Mouse (Mus musculus) kidney, embryonic 14.5 days (tissue): ENCODE data around the gene Rbm38. TPM values are rescaled to one million over a fixed set of nuclear protein-coding genes. Genes with fewer than 3 reads are reported as not detected.
A peak's percentile ranks its signal among the peaks of the same experiment; 100 is the strongest.

ENCODE experiments used
- ATAC-seq: fragments of 200-750 bp; cut with Nextera tagmentation; 2 replicates; pipeline ENCODE4 v1.8.0; 2017; ENCODE audit warnings: moderate number of reproducible peaks, mild to moderate bottlenecking, moderate TSS enrichment, moderate library complexity; ENCODE audit not compliant: low FRiP score, low TSS enrichment
- H3K27ac ChIP-seq: fragments of 300-500 bp; sonication (generic); 2 replicates; pipeline ENCODE4 v1.5.1; 2014; ENCODE audit warnings: low read depth, mild to moderate bottlenecking, low read length, moderate library complexity, mixed read lengths
- H3K27me3 ChIP-seq: fragments of 300-500 bp; sonication (generic); 2 replicates; pipeline ENCODE4 v1.6.1; 2014; ENCODE audit warnings: mild to moderate bottlenecking, low read length; ENCODE audit not compliant: control insufficient read depth, insufficient read depth
- H3K36me3 ChIP-seq: fragments of 300-500 bp; sonication (generic); 2 replicates; pipeline ENCODE4 v1.6.1; 2014; ENCODE audit warnings: low read length, mixed read lengths; ENCODE audit not compliant: control insufficient read depth, insufficient read depth
- H3K4me1 ChIP-seq: fragments of 300-500 bp; sonication (generic); 2 replicates; pipeline ENCODE4 v1.6.1; 2014; ENCODE audit warnings: low read length, mixed read lengths; ENCODE audit not compliant: control insufficient read depth, insufficient read depth
- H3K4me2 ChIP-seq: fragments of 300-500 bp; sonication (generic); replicated peaks from 2 replicates; pipeline ENCODE4 v1.6.1; 2014; ENCODE audit warnings: low read depth, mild to moderate bottlenecking, low read length
- H3K4me3 ChIP-seq: fragments of 300-500 bp; sonication (generic); 2 replicates; pipeline ENCODE4 v1.5.1; 2014; ENCODE audit warnings: mild to moderate bottlenecking, low read length
- H3K9ac ChIP-seq: fragments of 300-500 bp; sonication (generic); 2 replicates; pipeline ENCODE4 v1.6.1; 2014; ENCODE audit warnings: low read depth, mild to moderate bottlenecking, low read length, moderate library complexity
- H3K9me3 ChIP-seq: fragments of 300-500 bp; sonication (generic); 2 replicates; pipeline ENCODE4 v1.6.1; 2016; ENCODE audit warnings: low read length; ENCODE audit not compliant: control insufficient read depth
- WGBS: fragments of 180-500 bp; shearing (Covaris S2); extraction: QIAGEN DNeasy Blood & Tissue Kit; methylation state at CpG from one replicate; pipeline ENCODE4 v1.1.7; 2014; 5-methylcytosine and 5-hydroxymethylcytosine counted together
- polyA plus RNA-seq: library from polyadenylated mRNA; unstranded; fragments of >200 nt; fragmentation: Nextera tagmentation; extraction: Ambion mirVana; gene quantifications from 2 replicates; pipeline ENCODE4 v1.2.1, GENCODE M21; 2014

Gene Rbm38
- polyA plus RNA-seq, 1 experiment from 2014 or later: 42.6 TPM

GRCm38 (mm10) chr2:173073666-173074065, 53.4 kb downstream of the Rbm38 start:
- H3K27ac ChIP-seq: no peak overlapping the region
- H3K4me3 ChIP-seq: no peak overlapping the region
- ATAC-seq: no peak
- H3K9me3 ChIP-seq: no peaks in the 10 kb centered on the region
- H3K4me1 ChIP-seq: no peaks in the 10 kb centered on the region
- H3K27me3 ChIP-seq: no peaks in the 10 kb centered on the region
- 59% methylated on average over 5 of the region's 5 CpGs for WGBS
- no peaks in the 10 kb centered on the region for H3K36me3 ChIP-seq
- no peak overlapping the region for H3K9ac ChIP-seq
- H3K4me2 ChIP-seq: no peak overlapping the region

GRCm38 (mm10) chr2:173076921-173077320, 56.6 kb downstream of the Rbm38 start:
- no peaks in the 10 kb centered on the region for H3K27me3 ChIP-seq
- no peaks in the 10 kb centered on the region for H3K4me1 ChIP-seq
- WGBS: 61% methylated on average over 9 of the region's 9 CpGs
- H3K9ac ChIP-seq: no peak overlapping the region
- H3K9me3 ChIP-seq: no peaks in the 10 kb centered on the region
- no peak overlapping the region for H3K4me3 ChIP-seq
- H3K4me2 ChIP-seq: no peak overlapping the region
- ATAC-seq: no peak
- no peak overlapping the region for H3K27ac ChIP-seq
- H3K36me3 ChIP-seq: no peaks in the 10 kb centered on the region

GRCm38 (mm10) chr2:173079766-173080549, 59.7 kb downstream of the Rbm38 start:
- H3K27ac ChIP-seq: no peak overlapping the region
- no peak for ATAC-seq
- 67% methylated on average over 10 of the region's 10 CpGs for WGBS

GRCm38 (mm10) chr2:173080785-173081241, 60.5 kb downstream of the Rbm38 start:
- H3K9ac ChIP-seq: no peak overlapping the region
- no peaks in the 10 kb centered on the region for H3K9me3 ChIP-seq
- no peaks in the 10 kb centered on the region for H3K4me1 ChIP-seq
- no peaks in the 10 kb centered on the region for H3K36me3 ChIP-seq
- H3K27ac ChIP-seq: no peak overlapping the region
- ATAC-seq: peak; percentile 41
- no peaks in the 10 kb centered on the region for H3K27me3 ChIP-seq
- H3K4me2 ChIP-seq: no peak overlapping the region
- H3K4me3 ChIP-seq: no peak overlapping the region
- 31% methylated on average over 10 of the region's 10 CpGs for WGBS

More at GRCm38 (mm10) chr2:173079766-173080549, 59.7 kb downstream of the Rbm38 start:
- Histone ChIP-seq H3K4me1 (no peaks in the 10 kb centered on the region), H3K27me3 (no peaks in the 10 kb centered on the region), H3K36me3 (no peaks in the 10 kb centered on the region), H3K9me3 (no peaks in the 10 kb centered on the region), H3K4me3 (no peak overlapping the region), H3K9ac (no peak overlapping the region), H3K4me2 (no peak overlapping the region)

- ATAC-seq: no peak
- WGBS: 87% methylated on average over 3 of the region's 3 CpGs
- Histone ChIP-seq H3K4me3 (no peak overlapping the region), H3K27ac (no peak overlapping the region), H3K9me3 (no peaks in the 10 kb centered on the region), H3K9ac (no peak overlapping the region), H3K27me3 (no peaks in the 10 kb centered on the region), H3K4me2 (no peak overlapping the region), H3K4me1 (no peaks in the 10 kb centered on the region), H3K36me3 (no peaks in the 10 kb centered on the region)
Measured at GRCm38 (mm10) chr2:173082706-173083105, 62.4 kb downstream of the Rbm38 start.

GRCm38 (mm10) chr2:173083106-173083505, 62.8 kb downstream of the Rbm38 start:
- no peaks in the 10 kb centered on the region for H3K9me3 ChIP-seq
- no peak for ATAC-seq
- H3K36me3 ChIP-seq: no peaks in the 10 kb centered on the region
- H3K27ac ChIP-seq: no peak overlapping the region
- H3K9ac ChIP-seq: no peak overlapping the region
- no peaks in the 10 kb centered on the region for H3K27me3 ChIP-seq
- WGBS: 79% methylated on average over 9 of the region's 9 CpGs
- H3K4me2 ChIP-seq: 0 out of 2 replicates have a peak overlapping the region, but pooled peaks have one; percentile 27
- no peaks in the 10 kb centered on the region for H3K4me1 ChIP-seq
- no peak overlapping the region for H3K4me3 ChIP-seq

GRCm38 (mm10) chr2:173083712-173084475, 63.6 kb downstream of the Rbm38 start:
- Histone ChIP-seq H3K4me3 (no peak overlapping the region), H3K27me3 (no peaks in the 10 kb centered on the region), H3K36me3 (no peaks in the 10 kb centered on the region), H3K27ac (no peak overlapping the region), H3K4me2 (peak overlapping the region; percentile 27; the same call in 1 of the 2 replicates), H3K4me1 (no peaks in the 10 kb centered on the region), H3K9me3 (no peaks in the 10 kb centered on the region), H3K9ac (no peak overlapping the region)
- WGBS: 9% methylated on average over 13 of the region's 13 CpGs
- ATAC-seq: peak; percentile 54
